Mouse (Mus musculus) CH12.LX (cell line): ENCODE data around the gene Scrn3. TPM values are rescaled to one million over a fixed set of nuclear protein-coding genes. Genes with fewer than 3 reads are reported as not detected.

Experiments
- DNase-seq: peaks from one replicate; pipeline ENCODE4 v3.0.0-alpha.2; 2013; ENCODE audit errors: extremely low read depth
- H3K27ac ChIP-seq: 2 replicates; pipeline ENCODE4 v1.5.1; 2012; ENCODE audit warnings: low read depth, mild to moderate bottlenecking, control low read depth, moderate library complexity; ENCODE audit not compliant: insufficient read depth
- H3K27me3 ChIP-seq: replicated peaks from 2 replicates; pipeline ENCODE3; 2012; ENCODE audit warnings: inconsistent platforms
- H3K36me3 ChIP-seq, 2 experiments: replicated peaks in 1 of 2; 2 replicates each; pipeline versions ENCODE3 to v1.6.1; 2012; ENCODE audit warnings: inconsistent platforms in 1 of 2, low read length in 1 of 2, mild to moderate bottlenecking in 1 of 2, mixed read lengths in 1 of 2, moderate library complexity in 1 of 2; ENCODE audit not compliant: control insufficient read depth in 1 of 2, insufficient read depth in 1 of 2
- H3K4me1 ChIP-seq, 2 experiments: 2 replicates each; pipeline ENCODE4 v1.6.1; 2012; ENCODE audit warnings: inconsistent platforms in 1 of 2, moderate library complexity in 1 of 2; ENCODE audit not compliant: insufficient read depth in 2 of 2, control insufficient read depth in 1 of 2
- H3K4me2 ChIP-seq: 2 replicates; pipeline ENCODE4 v1.6.1; 2012; ENCODE audit warnings: low read depth, mild to moderate bottlenecking, control low read depth; ENCODE audit not compliant: poor library complexity, insufficient read depth, severe bottlenecking
- H3K4me3 ChIP-seq, 3 experiments: fragments of 150-350 bp in 1 of 3; sonication (generic) in 1 of 3; replicated peaks in 1 of 3; 2 replicates each; pipeline versions ENCODE3 to v1.5.1; 2011 to 2012; ENCODE audit warnings: low read depth in 2 of 3, low read length in 2 of 3, mild to moderate bottlenecking in 2 of 3, moderate library complexity in 2 of 3, control low read depth in 1 of 3, improper control_type of control experiment in 1 of 3, inconsistent platforms in 1 of 3, mixed read lengths in 1 of 3; ENCODE audit not compliant: poor library complexity in 1 of 3
- H3K79me2 ChIP-seq: replicated peaks from 2 replicates; pipeline ENCODE4 v1.6.1; 2012; ENCODE audit warnings: mild to moderate bottlenecking, moderate library complexity; ENCODE audit not compliant: control insufficient read depth, poor library complexity, insufficient read depth, severe bottlenecking; ENCODE audit errors: extremely low read depth
- H3K9ac ChIP-seq: 2 replicates; pipeline ENCODE4 v1.6.1; 2012; ENCODE audit warnings: low read depth, mild to moderate bottlenecking, control low read depth, moderate library complexity; ENCODE audit not compliant: insufficient read depth
- H3K9me3 ChIP-seq: replicated peaks from 2 replicates; pipeline ENCODE3; 2012; ENCODE audit warnings: low read length, inconsistent platforms, mixed read lengths
- BHLHE40 ChIP-seq: IDR thresholded peaks from 2 replicates; pipeline ENCODE4 v1.6.1; 2011; ENCODE audit warnings: mild to moderate bottlenecking, low read depth, low read length, improper control_type of control experiment
- CHD2 ChIP-seq: IDR thresholded peaks from 2 replicates; pipeline ENCODE4 v1.6.1; 2011; ENCODE audit warnings: low read length, improper control_type of control experiment
- CTCF ChIP-seq, 2 experiments: IDR thresholded peaks in 1 of 2; conservative IDR thresholded peaks in 1 of 2; 2 replicates each; pipeline ENCODE4 v1.5.1; 2011 to 2012; ENCODE audit warnings: low read depth in 2 of 2, low read length in 2 of 2, improper control_type of control experiment in 1 of 2, inconsistent platforms in 1 of 2, mild to moderate bottlenecking in 1 of 2, moderate library complexity in 1 of 2
- EP300 ChIP-seq: IDR thresholded peaks from 2 replicates; pipeline ENCODE4 v1.6.1; 2011; ENCODE audit warnings: low read length, improper control_type of control experiment
- ETS1 ChIP-seq: conservative IDR thresholded peaks from 2 replicates; pipeline ENCODE4 v1.6.1; 2012; ENCODE audit warnings: low read depth, mild to moderate bottlenecking, inconsistent platforms, low read length, improper control_type of control experiment, moderate library complexity
- GABPA ChIP-seq: IDR thresholded peaks from 2 replicates; pipeline ENCODE4 v1.6.1; 2012; ENCODE audit warnings: low read depth, low read length, improper control_type of control experiment, inconsistent platforms; ENCODE audit not compliant: insufficient replicate concordance
- HCFC1 ChIP-seq: IDR thresholded peaks from 2 replicates; pipeline ENCODE4 v1.6.1; 2012; ENCODE audit warnings: low read depth, mild to moderate bottlenecking, inconsistent platforms, low read length, improper control_type of control experiment
- IRF4 ChIP-seq: IDR thresholded peaks from 2 replicates; pipeline ENCODE4 v1.6.1; 2014; ENCODE audit warnings: low read depth, mild to moderate bottlenecking, inconsistent platforms, low read length, improper control_type of control experiment
- JUN ChIP-seq: IDR thresholded peaks from 2 replicates; pipeline ENCODE4 v1.6.1; 2011; ENCODE audit warnings: low read depth, mild to moderate bottlenecking, low read length, improper control_type of control experiment, moderate library complexity; ENCODE audit not compliant: insufficient read depth
- JUND ChIP-seq: conservative IDR thresholded peaks from 2 replicates; pipeline ENCODE4 v1.6.1; 2011; ENCODE audit warnings: low read depth, low read length, improper control_type of control experiment
- KAT2A ChIP-seq: IDR thresholded peaks from 2 replicates; pipeline ENCODE4 v1.6.1; 2012; ENCODE audit warnings: low read length, improper control_type of control experiment, inconsistent platforms; ENCODE audit not compliant: insufficient replicate concordance
- MAX ChIP-seq: IDR thresholded peaks from 2 replicates; pipeline ENCODE4 v1.6.1; 2011; ENCODE audit warnings: low read length, improper control_type of control experiment
- MAZ ChIP-seq: IDR thresholded peaks from 2 replicates; pipeline ENCODE4 v1.6.1; 2012; ENCODE audit warnings: low read depth, mild to moderate bottlenecking, inconsistent platforms, low read length, improper control_type of control experiment, moderate library complexity
- MEF2A ChIP-seq: IDR thresholded peaks from 2 replicates; pipeline ENCODE4 v1.6.1; 2014; ENCODE audit warnings: low read depth, mild to moderate bottlenecking, inconsistent platforms, low read length, improper control_type of control experiment, borderline replicate concordance
- MXI1 ChIP-seq: IDR thresholded peaks from 2 replicates; pipeline ENCODE4 v1.6.1; 2011; ENCODE audit warnings: mild to moderate bottlenecking, low read depth, low read length, improper control_type of control experiment
- MYC ChIP-seq: IDR thresholded peaks from 2 replicates; pipeline ENCODE4 v1.6.1; 2011; ENCODE audit warnings: low read depth, mild to moderate bottlenecking, improper control_type of control experiment, low read length
- NRF1 ChIP-seq: IDR thresholded peaks from 2 replicates; pipeline ENCODE4 v1.6.1; 2014; ENCODE audit warnings: low read depth, mild to moderate bottlenecking, inconsistent platforms, low read length, improper control_type of control experiment, moderate library complexity
- POLR2A ChIP-seq: IDR thresholded peaks from 2 replicates; pipeline ENCODE4 v1.6.1; 2011; ENCODE audit warnings: low read depth, mild to moderate bottlenecking, improper control_type of control experiment, low read length
- POLR2AphosphoS2 ChIP-seq: IDR thresholded peaks from 2 replicates; pipeline ENCODE4 v1.6.1; 2011; ENCODE audit warnings: low read depth, low read length, improper control_type of control experiment
- RAD21 ChIP-seq: IDR thresholded peaks from 2 replicates; pipeline ENCODE4 v1.6.1; 2011; ENCODE audit warnings: low read depth, mild to moderate bottlenecking, low read length, improper control_type of control experiment, moderate library complexity
- RCOR1 ChIP-seq: conservative IDR thresholded peaks from 2 replicates; pipeline ENCODE4 v1.6.1; 2012; ENCODE audit warnings: low read depth, mild to moderate bottlenecking, inconsistent platforms, low read length, improper control_type of control experiment
- SIN3A ChIP-seq: IDR thresholded peaks from 2 replicates; pipeline ENCODE4 v1.6.1; 2012; ENCODE audit warnings: low read length, improper control_type of control experiment, inconsistent platforms
- SMC3 ChIP-seq: IDR thresholded peaks from 2 replicates; pipeline ENCODE4 v1.6.1; 2011; ENCODE audit warnings: low read depth, low read length, improper control_type of control experiment
- TBP ChIP-seq: conservative IDR thresholded peaks from 2 replicates; pipeline ENCODE4 v1.6.1; 2011; ENCODE audit warnings: low read depth, low read length, improper control_type of control experiment
- TCF12 ChIP-seq: IDR thresholded peaks from 2 replicates; pipeline ENCODE4 v1.6.1; 2014; ENCODE audit warnings: low read depth, mild to moderate bottlenecking, inconsistent platforms, low read length, improper control_type of control experiment
- USF1 ChIP-seq: IDR thresholded peaks from 2 replicates; pipeline ENCODE4 v1.6.1; 2014; ENCODE audit warnings: low read depth, mild to moderate bottlenecking, inconsistent platforms, low read length, improper control_type of control experiment
- ZC3H11A ChIP-seq: IDR thresholded peaks from 2 replicates; pipeline ENCODE4 v1.6.1; 2012; ENCODE audit warnings: low read depth, mild to moderate bottlenecking, inconsistent platforms, low read length, improper control_type of control experiment
- ZKSCAN1 ChIP-seq: IDR thresholded peaks from 2 replicates; pipeline ENCODE4 v1.6.1; 2012; ENCODE audit warnings: low read depth, inconsistent platforms, low read length, improper control_type of control experiment, borderline replicate concordance
- ZMIZ1 ChIP-seq: IDR thresholded peaks from 2 replicates; pipeline ENCODE4 v1.6.1; 2012; ENCODE audit warnings: low read depth, mild to moderate bottlenecking, inconsistent platforms, low read length, improper control_type of control experiment
- ZNF384 ChIP-seq: IDR thresholded peaks from 2 replicates; pipeline ENCODE4 v1.6.1; 2012; ENCODE audit warnings: low read depth, low read length, improper control_type of control experiment, inconsistent platforms
- dilution Hi-C: fragments of 300-500 bp; cut with MboI; formaldehyde crosslinking; loops from 2 replicates; pipeline ENCODE4 v1.14.3; 2020; ENCODE audit warnings: low sequenced_read_pairs; ENCODE audit not compliant: extremely low pct_unique_long_range_greater_than_20kb, extremely low pct_ligation_motif_present
- in situ Hi-C: fragments of 300-500 bp; cut with MboI; formaldehyde crosslinking; loops from 3 replicates; pipeline ENCODE4 v1.14.3; 2019; ENCODE audit warnings: low sequenced_read_pairs, low pct_ligation_motif_present, low pct_unique_long_range_greater_than_20kb, mixed read lengths
- polyA plus RNA-seq: library from polyadenylated mRNA; unstranded; fragments of >175 nt; gene quantifications from 2 replicates; pipeline ENCODE4 v1.2.1, GENCODE M21; 2012; ENCODE audit warnings: low read depth; ENCODE audit not compliant: insufficient read length
- total RNA-seq, 2 experiments: library from RNA; depleted of rRNA; stranded (reverse); fragments of 300-350 nt in 1 of 2; fragments of >200 nt in 1 of 2; gene quantifications; 2 replicates each; pipeline ENCODE4 v1.2.3; 2012 to 2014

The Scrn3 gene
- total and polyA plus RNA-seq, 3 experiments: 6.6 to 14.8 (median 11.1) TPM

DNA sequence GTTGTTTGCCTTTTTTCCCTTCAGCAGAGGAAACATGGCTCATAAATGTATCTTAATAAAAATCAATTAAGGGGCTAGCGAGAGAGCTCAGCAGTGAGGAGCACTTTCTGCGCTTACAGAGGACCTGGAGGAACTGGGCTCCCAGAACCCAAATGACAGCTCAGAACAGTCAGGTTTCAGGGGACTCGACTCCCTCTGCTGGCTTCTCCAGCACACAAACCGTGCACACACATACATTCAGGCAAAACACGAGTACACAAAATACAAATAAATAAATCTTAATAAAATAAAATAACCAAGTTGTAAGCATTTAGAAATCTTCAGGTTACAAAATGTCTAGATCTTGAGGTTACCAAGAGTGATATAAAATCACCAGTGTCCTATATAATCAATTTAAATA, 51.0 kb downstream of the Scrn3 start:
- TF ChIP-seq SMC3: peak; percentile 36
- TF ChIP-seq RAD21: peak; percentile 39
- TF ChIP-seq POLR2AphosphoS2: no peak
- peak in 1 of 2 experiments; percentile 50; a peak in 2 of 4 replicates for TF ChIP-seq CTCF (conservative IDR thresholded peaks at IDR 0.05 in 1 of 2, IDR thresholded peaks at IDR 0.05 in 1 of 2; ENCODE audit: low read depth in 2 of 2, low read length in 2 of 2)
- no peak for TF ChIP-seq MXI1
- TF ChIP-seq TCF12: no peak
- H3K4me1 ChIP-seq: no peaks in the 10 kb centered on the region
- H3K4me2 ChIP-seq: no peak overlapping the region
- H3K36me3 ChIP-seq: peaks cover 0 to 6% of the 10 kb centered on the region in 2 experiments
- no peak overlapping the region for H3K9ac ChIP-seq
- no peak for DNase-seq
- no peaks in the 10 kb centered on the region for H3K27me3 ChIP-seq
- H3K9me3 ChIP-seq: no peaks in the 10 kb centered on the region
- no peak overlapping the region for H3K4me3 ChIP-seq
- no peak overlapping the region for H3K27ac ChIP-seq
- in situ Hi-C loops (no loop called here), dilution Hi-C loops (no loop called here)
- no peaks in the 10 kb centered on the region for H3K79me2 ChIP-seq

DNA sequence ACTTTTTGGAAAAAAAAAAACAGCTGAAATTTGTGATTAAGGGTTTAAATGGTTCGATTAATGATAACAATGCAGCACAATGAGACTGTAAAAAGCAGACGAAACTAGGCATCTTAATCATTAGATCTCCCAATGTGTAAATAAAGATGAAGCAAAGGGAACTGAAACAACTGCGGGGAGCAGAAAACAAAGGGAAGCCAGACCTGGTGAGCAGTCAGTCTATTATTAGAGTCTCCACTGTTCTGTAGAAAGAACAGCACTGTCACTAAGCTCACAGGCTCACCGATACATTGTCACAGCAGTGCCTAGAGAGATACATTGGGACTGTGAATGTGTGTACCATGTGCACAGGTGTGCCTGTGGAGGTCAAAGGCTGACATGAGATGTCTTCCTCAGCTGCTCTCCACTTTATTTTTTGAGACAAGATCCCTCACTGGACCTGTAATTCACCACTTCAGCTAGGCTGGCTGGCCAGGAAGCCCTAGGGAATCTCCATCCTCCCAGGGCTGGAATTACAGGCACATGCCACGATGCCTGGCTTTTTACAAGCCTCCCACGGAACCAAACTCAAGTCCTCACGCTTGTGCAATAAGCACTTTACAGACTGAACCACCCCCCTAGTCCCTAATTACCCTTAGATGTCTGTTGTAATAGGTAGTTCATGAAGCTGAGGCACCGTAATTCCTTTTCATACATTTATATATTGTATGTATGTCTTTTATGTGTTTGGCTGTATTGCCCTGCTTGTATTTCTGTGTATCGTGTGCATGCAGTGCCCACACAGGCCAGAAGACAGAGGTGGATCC, 59.3 kb downstream of the Scrn3 start:
- no peaks in the 10 kb centered on the region for H3K9me3 ChIP-seq
- H3K36me3 ChIP-seq: no peaks in the 10 kb centered on the region
- H3K79me2 ChIP-seq: no peaks in the 10 kb centered on the region
- dilution Hi-C loops: no loop called here
- DNase-seq: peak; percentile 67
- TF ChIP-seq ZKSCAN1: no peak
- peak; percentile 69; the same call in 1 of the 2 replicates for TF ChIP-seq MYC
- TF ChIP-seq CHD2: peak; percentile 42; the same call in 1 of the 2 replicates
- TF ChIP-seq TCF12: 0 out of 2 replicates have a peak, but pooled peaks have one; percentile 36
- TF ChIP-seq ZMIZ1: no peak
- no peak for TF ChIP-seq SMC3
- TF ChIP-seq MAX: peak; percentile 65; the same call in 1 of the 2 replicates
- no peak for TF ChIP-seq ZC3H11A
- TF ChIP-seq GABPA: no peak
- TF ChIP-seq IRF4: peak; percentile 91
- TF ChIP-seq BHLHE40: peak; percentile 48; the same call in 1 of the 2 replicates
- TF ChIP-seq JUND: no peak; the same call in 1 of the 2 replicates
- no peak for TF ChIP-seq KAT2A
- no peak; the same call in 1 of the 2 replicates for TF ChIP-seq RCOR1
- peak; percentile 81 for TF ChIP-seq EP300
- peak; percentile 46; the same call in 1 of the 2 replicates for TF ChIP-seq MXI1
- no peak for TF ChIP-seq TBP
- TF ChIP-seq USF1: no peak
- no peak for TF ChIP-seq NRF1
- TF ChIP-seq ZNF384: peak; percentile 2; the same call in 1 of the 2 replicates
- TF ChIP-seq POLR2A: no peak
- no peak for TF ChIP-seq POLR2AphosphoS2
- no peak for TF ChIP-seq SIN3A
- TF ChIP-seq ETS1: 0 out of 2 replicates have a peak, but pooled peaks have one; percentile 38
- no peak for TF ChIP-seq RAD21
- TF ChIP-seq JUN: no peak
- peak; percentile 97 for TF ChIP-seq MEF2A
- no peak for TF ChIP-seq HCFC1
- TF ChIP-seq MAZ: no peak
- H3K4me2 ChIP-seq: peak overlapping the region; percentile 97
- in situ Hi-C loops: no loop called here
- peak overlapping the region in 1 of 3 experiments; percentile 12 for H3K4me3 ChIP-seq
- H3K27ac ChIP-seq: peak overlapping the region; percentile 18
- peaks cover 9 to 20% of the 10 kb centered on the region in 2 experiments for H3K4me1 ChIP-seq
- no peaks in the 10 kb centered on the region for H3K27me3 ChIP-seq
- H3K9ac ChIP-seq: peak overlapping the region; percentile 4
